In the genomic region with DNA sequence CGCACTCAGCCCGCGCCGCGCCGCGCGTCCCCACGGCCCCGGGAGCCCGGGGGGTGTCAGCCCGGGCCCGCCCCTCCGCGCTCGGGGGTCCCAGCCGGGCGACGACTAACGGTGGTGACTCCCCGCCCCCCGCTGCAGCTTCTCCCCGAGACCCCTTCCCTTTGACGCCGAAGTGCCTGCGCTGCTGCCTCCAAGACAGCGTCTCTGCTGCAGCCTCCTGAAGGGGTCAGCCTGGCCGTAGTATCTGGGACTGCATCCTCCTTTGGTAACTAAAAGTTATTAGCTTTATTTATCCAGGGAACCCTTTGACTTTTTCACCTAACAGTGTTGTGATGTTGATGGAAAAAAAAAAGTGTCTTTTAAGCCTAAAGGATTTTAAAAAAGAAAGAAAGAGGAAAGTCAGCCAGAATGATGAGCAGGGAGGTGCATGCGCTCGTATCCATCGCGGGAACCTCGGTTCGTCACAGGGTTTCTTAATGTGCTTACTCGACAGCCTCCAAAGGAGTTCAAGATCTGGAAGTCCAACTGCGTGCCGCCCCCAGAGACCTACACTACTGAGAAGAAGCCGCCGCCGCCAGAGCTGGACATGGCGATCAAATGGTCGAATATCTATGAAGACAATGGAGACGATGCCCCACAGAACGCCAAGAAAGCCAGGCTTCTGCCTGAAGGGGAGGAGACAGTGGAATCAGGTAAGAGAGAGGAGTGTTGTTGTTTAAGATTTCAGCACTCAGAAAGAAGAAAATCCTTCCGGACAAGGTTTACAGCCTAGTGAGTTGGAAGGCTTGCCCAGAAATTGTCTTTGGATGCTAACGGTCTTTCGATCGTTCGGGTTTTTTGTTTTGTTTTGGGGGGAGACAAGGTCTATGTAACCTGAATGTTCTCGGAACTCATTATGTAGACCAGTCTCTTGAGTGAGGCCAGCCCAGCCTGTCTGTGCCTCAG, we compare ENCODE assay signal across 8 mouse cellular contexts. TPM values are rescaled to one million over a fixed set of nuclear protein-coding genes. Genes with fewer than 3 reads are reported as not detected.
DNase-seq lines count a peak whose midpoint lies in the region; ATAC-seq and TF ChIP-seq lines count a peak whose summit lies in the region.

No protein-coding gene starts in this region.

- H3K27me3 ChIP-seq in cerebellum, adult 2 months (ENCODE audit: control insufficient read depth, insufficient read depth, low read length) = no peaks in the 10 kb centered on the region
- no peaks in the 10 kb centered on the region for H3K27me3 ChIP-seq in hindbrain, embryonic 10.5 days (ENCODE audit: insufficient read depth, poor library complexity, severe bottlenecking)
- no peaks in the 10 kb centered on the region for H3K27me3 ChIP-seq in liver, embryonic 13.5 days
- no peaks in the 10 kb centered on the region for H3K27me3 ChIP-seq in stomach, embryonic 15.5 days (replicated peaks)

- WGBS in cerebellum, adult 2 months = 13% methylated on average over 50 of the region's 50 CpGs
- whole genome bisulfite sequencing in hindbrain, embryonic 10.5 days = 19% methylated on average over 50 of the region's 50 CpGs
- WGBS in liver, embryonic 13.5 days (ENCODE audit: insufficient replicate concordance) = 15% methylated on average over 50 of the region's 50 CpGs
- WGBS in stomach, embryonic 15.5 days = 18% methylated on average over 50 of the region's 50 CpGs

- no peak for TF ChIP-seq CTCF in gastrocnemius, adult 2 months (IDR thresholded peaks at IDR 0.05)
- no peak for TF ChIP-seq CTCF in cerebellum, adult 2 months (IDR thresholded peaks at IDR 0.05; ENCODE audit: borderline replicate concordance, insufficient read depth, low read depth, low read length)

- H3K9me3 ChIP-seq in hindbrain, embryonic 10.5 days = no peaks in the 10 kb centered on the region
- no peaks in the 10 kb centered on the region for H3K9me3 ChIP-seq in liver, embryonic 13.5 days (replicated peaks)
- no peaks in the 10 kb centered on the region for H3K9me3 ChIP-seq in stomach, embryonic 15.5 days

- H3K36me3 ChIP-seq in hindbrain, embryonic 10.5 days = peaks cover 46% of the 10 kb centered on the region
- peaks cover 19% of the 10 kb centered on the region for H3K36me3 ChIP-seq in liver, embryonic 13.5 days
- peaks cover 11% of the 10 kb centered on the region; the same call in 1 of the 2 replicates for H3K36me3 ChIP-seq in stomach, embryonic 15.5 days

- no peak for ATAC-seq in liver, embryonic 13.5 days (ENCODE audit: low read depth)
- no peak for ATAC-seq in stomach, embryonic 15.5 days (ENCODE audit: insufficient read depth, low FRiP score, low read depth)

- intact Hi-C loops in gastrocnemius, adult 2 months (cut with DNase I) = loop anchor here (5.0 to 10.0 kb wide), 3 partner anchors 49 to 1734 kb away; partner anchors contain the start of genes Lmo4 and Syde2

- H3K4me2 ChIP-seq in liver, embryonic 13.5 days = peak overlapping the region; percentile 96
- H3K4me2 ChIP-seq in stomach, embryonic 15.5 days = peak overlapping the region; percentile 80

- H3K4me1 ChIP-seq in cerebellum, adult 2 months (ENCODE audit: control insufficient read depth, insufficient read depth, low read length) = peaks cover 9% of the 10 kb centered on the region
- H3K4me1 ChIP-seq in hindbrain, embryonic 10.5 days (replicated peaks) = peaks cover 21% of the 10 kb centered on the region
- peaks cover 45% of the 10 kb centered on the region for H3K4me1 ChIP-seq in liver, embryonic 13.5 days (replicated peaks)
- peaks cover 19% of the 10 kb centered on the region for H3K4me1 ChIP-seq in stomach, embryonic 15.5 days

- no peak for DNase-seq in gastrocnemius, adult 2 months
- no peak for DNase-seq in gastrocnemius, adult 8-10 months (ENCODE audit: low spot score in 2 of 2)
- peak; percentile 41 for DNase-seq in 3T3-L1 (ENCODE audit: low read depth, low spot score)
- no peak for DNase-seq in cerebellum, adult 2 months
- peak; percentile 23 for DNase-seq in hindbrain, embryonic 10.5 days (ENCODE audit: low spot score)
- DNase-seq in liver, embryonic 13.5 days = no peak
- no peak for DNase-seq in right cerebral cortex, postnatal 36 days (ENCODE audit: low spot score in 2 of 2)

- TF ChIP-seq POLR2A in cerebellum, adult 2 months (IDR thresholded peaks at IDR 0.05; ENCODE audit: borderline replicate concordance, insufficient read depth, low read length) = no peak

- peak overlapping the region; percentile 92 for H3K27ac ChIP-seq in gastrocnemius, adult 2 months
- no peak overlapping the region for H3K27ac ChIP-seq in cerebellum, adult 2 months (ENCODE audit: insufficient read depth, low read length)
- H3K27ac ChIP-seq in hindbrain, embryonic 10.5 days = peak overlapping the region; percentile 91
- H3K27ac ChIP-seq in liver, embryonic 13.5 days = 0 out of 2 replicates have a peak overlapping the region, but pooled peaks have one; percentile 67
- peak overlapping the region; percentile 84 for H3K27ac ChIP-seq in stomach, embryonic 15.5 days

- peak overlapping the region; percentile 92 for H3K4me3 ChIP-seq in gastrocnemius, adult 2 months
- peak overlapping the region; percentile 65 for H3K4me3 ChIP-seq in cerebellum, adult 2 months (replicated peaks; ENCODE audit: insufficient read depth, low read depth, low read length)
- H3K4me3 ChIP-seq in hindbrain, embryonic 10.5 days = peak overlapping the region; percentile 97
- peak overlapping the region; percentile 97 for H3K4me3 ChIP-seq in liver, embryonic 13.5 days (replicated peaks)
- H3K4me3 ChIP-seq in stomach, embryonic 15.5 days (replicated peaks) = peak overlapping the region; percentile 99

- peak overlapping the region; percentile 92 for H3K9ac ChIP-seq in liver, embryonic 13.5 days
- peak overlapping the region; percentile 95 for H3K9ac ChIP-seq in stomach, embryonic 15.5 days

RNA-seq across cellular contexts. Expression of gene 2410004B18Rik, which starts 0.9 kb away (rescaled TPM):
- total RNA-seq in gastrocnemius, adult 2 months (2021) = 10 to 100 TPM; 18.2 to 19.6 TPM
- total RNA-seq in gastrocnemius, adult 8-10 months (2022) = 10 to 100 TPM; 17.1 to 23.1 (median 19.4) TPM
- polyA plus RNA-seq in cerebellum, adult 2 months (2012; rRNA removed) = 44.3 and 47.9 TPM in 2 replicates
- polyA plus RNA-seq in hindbrain, embryonic 10.5 days (2016; fragmentation: Nextera tagmentation; extraction: Ambion mirVana) = 54.7 and 56.4 TPM in 2 replicates
- polyA plus RNA-seq in liver, embryonic 13.5 days (2015; fragmentation: Nextera tagmentation; extraction: Ambion mirVana) = 20.6 and 25.4 TPM in 2 replicates
- polyA plus RNA-seq in stomach, embryonic 15.5 days (2015; fragmentation: Nextera tagmentation; extraction: Ambion mirVana) = 47.6 and 49.0 TPM in 2 replicates

RNA-seq across cellular contexts. Expression of gene Bcl10, which starts 16.1 kb away (rescaled TPM):
- 1 to 10 TPM; 9.6 to 9.8 TPM for total RNA-seq in gastrocnemius, adult 2 months (2021)
- total RNA-seq in gastrocnemius, adult 8-10 months (2022) = 10 to 100 TPM in 2 of 4 experiments, 1 to 10 TPM in 2; 9.0 to 11.2 (median 9.9) TPM
- polyA plus RNA-seq in cerebellum, adult 2 months (2012; rRNA removed) = 14.1 and 15.0 TPM in 2 replicates
- 48.4 and 48.5 TPM in 2 replicates for polyA plus RNA-seq in hindbrain, embryonic 10.5 days (2016; fragmentation: Nextera tagmentation; extraction: Ambion mirVana)
- 21.4 and 24.8 TPM in 2 replicates for polyA plus RNA-seq in liver, embryonic 13.5 days (2015; fragmentation: Nextera tagmentation; extraction: Ambion mirVana)
- 50.4 and 51.3 TPM in 2 replicates for polyA plus RNA-seq in stomach, embryonic 15.5 days (2015; fragmentation: Nextera tagmentation; extraction: Ambion mirVana)

RNA-seq across cellular contexts. Expression of gene Syde2, which starts 49.0 kb away (rescaled TPM):
- 1 to 10 TPM in 1 of 2 experiments, under 1 TPM in 1; 0.97 to 1.1 TPM for total RNA-seq in gastrocnemius, adult 2 months (2021)
- total RNA-seq in gastrocnemius, adult 8-10 months (2022) = 1 to 10 TPM in 1 of 4 experiments, under 1 TPM in 3; 0.56 to 1.2 (median 0.82) TPM
- 1.2 and 1.3 TPM in 2 replicates for polyA plus RNA-seq in cerebellum, adult 2 months (2012; rRNA removed)
- 0.92 and 1.3 TPM in 2 replicates for polyA plus RNA-seq in hindbrain, embryonic 10.5 days (2016; fragmentation: Nextera tagmentation; extraction: Ambion mirVana)
- 0.35 and 0.63 TPM in 2 replicates for polyA plus RNA-seq in liver, embryonic 13.5 days (2015; fragmentation: Nextera tagmentation; extraction: Ambion mirVana)
- polyA plus RNA-seq in stomach, embryonic 15.5 days (2015; fragmentation: Nextera tagmentation; extraction: Ambion mirVana) = 2.0 and 2.1 TPM in 2 replicates

Comparison
In these comparisons a context has a peak if more than half of its experiments do, and no peak if none do; other contexts are left out.
1. DNase-seq: peak in 3T3-L1 (single experiment) and hindbrain, embryonic 10.5 days (single experiment); none in gastrocnemius, adult 2 months (single experiment), gastrocnemius, adult 8-10 months (0 of 2), cerebellum, adult 2 months (0 of 2), liver, embryonic 13.5 days (single experiment) and right cerebral cortex, postnatal 36 days (0 of 2).
2. Peak in every context shown above with its lines, with median percentiles within 50 percentile points of each other: H3K4me3 ChIP-seq.